Mouse (Mus musculus) neural tube, embryonic 11.5 days (tissue): Measurements from ENCODE around the gene Scrn1. TPM values are rescaled to one million over a fixed set of nuclear protein-coding genes. Genes with fewer than 3 reads are reported as not detected.

Experiments
- ATAC-seq: fragments of 200-750 bp; cut with Nextera tagmentation; 2 replicates; pipeline ENCODE4 v1.8.0; 2017; ENCODE audit warnings: moderate number of reproducible peaks, mild to moderate bottlenecking, moderate TSS enrichment, moderate library complexity; ENCODE audit not compliant: insufficient read depth, low FRiP score, low TSS enrichment
- DNase-seq: peaks from one replicate; pipeline ENCODE4 v3.0.0-alpha.2; 2015; ENCODE audit warnings: low spot score
- H3K27ac ChIP-seq: fragments of 300-500 bp; sonication (generic); 2 replicates; pipeline ENCODE4 v1.5.1; 2014; ENCODE audit warnings: low read depth, mild to moderate bottlenecking, low read length
- H3K27me3 ChIP-seq: fragments of 300-500 bp; sonication (generic); 2 replicates; pipeline ENCODE4 v1.6.1; 2014; ENCODE audit warnings: mild to moderate bottlenecking, low read length, mixed read lengths; ENCODE audit not compliant: control insufficient read depth, insufficient read depth
- H3K36me3 ChIP-seq: fragments of 300-500 bp; sonication (generic); 2 replicates; pipeline ENCODE4 v1.6.1; 2014; ENCODE audit warnings: mild to moderate bottlenecking, low read length, moderate library complexity, mixed read lengths; ENCODE audit not compliant: control insufficient read depth, insufficient read depth
- H3K4me1 ChIP-seq: fragments of 300-500 bp; sonication (generic); 2 replicates; pipeline ENCODE4 v1.6.1; 2014; ENCODE audit warnings: low read length, mixed read lengths; ENCODE audit not compliant: control insufficient read depth, insufficient read depth
- H3K4me2 ChIP-seq: fragments of 300-500 bp; sonication (generic); 2 replicates; pipeline ENCODE4 v1.6.1; 2014; ENCODE audit warnings: low read depth, mild to moderate bottlenecking, moderate library complexity
- H3K4me3 ChIP-seq: fragments of 300-500 bp; sonication (generic); 2 replicates; pipeline ENCODE4 v1.5.1; 2014; ENCODE audit warnings: low read depth, low read length
- H3K9ac ChIP-seq: fragments of 300-500 bp; sonication (generic); 2 replicates; pipeline ENCODE4 v1.6.1; 2014; ENCODE audit warnings: mild to moderate bottlenecking, low read length
- H3K9me3 ChIP-seq: fragments of 300-500 bp; sonication (generic); 2 replicates; pipeline ENCODE4 v1.6.1; 2016; ENCODE audit warnings: low read length; ENCODE audit not compliant: control insufficient read depth
- WGBS: fragments of 180-500 bp; shearing (Covaris S2); extraction: QIAGEN DNeasy Blood & Tissue Kit; methylation state at CpG from one replicate; pipeline ENCODE4 v1.1.7; 2014; 5-methylcytosine and 5-hydroxymethylcytosine counted together
- polyA plus RNA-seq: library from polyadenylated mRNA; unstranded; fragments of >200 nt; fragmentation: Nextera tagmentation; extraction: Ambion mirVana; gene quantifications from 2 replicates; pipeline ENCODE4 v1.2.1, GENCODE M21; 2014

Gene Scrn1
- polyA plus RNA-seq, 1 experiment from 2014 or later = 66.7 TPM

DNA sequence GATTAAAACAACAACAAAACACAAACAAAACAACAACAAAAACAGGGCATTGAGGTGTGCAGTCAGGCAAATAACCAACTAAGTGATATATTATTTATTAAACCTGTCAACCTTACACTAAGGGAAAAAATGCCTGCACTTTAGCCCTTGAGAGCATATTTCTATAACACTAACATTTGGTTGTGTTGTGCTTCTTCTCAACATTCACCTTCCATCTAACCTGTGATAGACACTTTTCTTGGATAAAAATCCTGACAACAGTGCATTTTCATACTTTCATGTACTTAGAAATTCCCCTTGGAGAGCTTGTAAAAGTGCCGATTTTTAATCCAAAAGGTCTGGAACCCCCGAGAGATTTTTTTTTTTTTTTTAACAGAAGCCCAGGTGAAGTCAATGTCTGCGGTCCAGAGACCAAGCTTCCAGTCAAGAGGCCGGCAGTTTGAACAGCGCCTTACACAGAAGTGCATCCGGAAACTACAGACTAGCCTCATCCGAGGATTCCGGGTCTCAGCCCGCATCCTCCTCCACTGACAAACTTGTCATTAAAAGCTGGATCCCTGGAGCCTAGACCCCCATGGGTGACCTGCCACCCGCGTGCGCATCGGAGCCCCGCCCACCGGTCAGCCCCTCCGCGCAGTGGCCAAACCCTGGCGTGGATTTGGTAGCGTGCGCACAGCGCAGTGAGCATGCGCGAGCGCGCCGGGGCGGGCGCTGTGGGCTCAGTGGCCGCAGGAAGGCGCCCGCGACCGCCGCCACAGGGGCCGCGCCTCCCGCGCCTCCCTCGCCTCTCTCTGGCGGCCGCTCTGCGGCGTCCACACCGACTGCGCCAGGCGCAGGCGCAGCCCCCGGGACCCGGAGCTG is 28.4 kb upstream of the Scrn1 start, which contains the start of gene Plekha8:
Gene Plekha8 (plus strand): TSS at position 643 of the 861 bp plus-strand sequence.
- DNase-seq (peak; percentile 96), ATAC-seq (peak; percentile 89)
- H3K4me1 ChIP-seq = peaks cover 2% of the 10 kb centered on the region
- H3K4me2 ChIP-seq = peak within 1 kb of the TSS; percentile 83
- peak within 1 kb of the TSS; percentile 88 for H3K9ac ChIP-seq
- H3K9me3 ChIP-seq = no peaks in the 10 kb centered on the region
- under 1% methylated on average over 46 of the region's 49 CpGs for WGBS
- H3K4me3 ChIP-seq = peak within 1 kb of the TSS; percentile 82
- H3K27ac ChIP-seq = peak within 1 kb of the TSS; percentile 60; the same call in 1 of the 2 replicates
- H3K36me3 ChIP-seq = no peaks in the 10 kb centered on the region
- H3K27me3 ChIP-seq = no peaks in the 10 kb centered on the region

DNA sequence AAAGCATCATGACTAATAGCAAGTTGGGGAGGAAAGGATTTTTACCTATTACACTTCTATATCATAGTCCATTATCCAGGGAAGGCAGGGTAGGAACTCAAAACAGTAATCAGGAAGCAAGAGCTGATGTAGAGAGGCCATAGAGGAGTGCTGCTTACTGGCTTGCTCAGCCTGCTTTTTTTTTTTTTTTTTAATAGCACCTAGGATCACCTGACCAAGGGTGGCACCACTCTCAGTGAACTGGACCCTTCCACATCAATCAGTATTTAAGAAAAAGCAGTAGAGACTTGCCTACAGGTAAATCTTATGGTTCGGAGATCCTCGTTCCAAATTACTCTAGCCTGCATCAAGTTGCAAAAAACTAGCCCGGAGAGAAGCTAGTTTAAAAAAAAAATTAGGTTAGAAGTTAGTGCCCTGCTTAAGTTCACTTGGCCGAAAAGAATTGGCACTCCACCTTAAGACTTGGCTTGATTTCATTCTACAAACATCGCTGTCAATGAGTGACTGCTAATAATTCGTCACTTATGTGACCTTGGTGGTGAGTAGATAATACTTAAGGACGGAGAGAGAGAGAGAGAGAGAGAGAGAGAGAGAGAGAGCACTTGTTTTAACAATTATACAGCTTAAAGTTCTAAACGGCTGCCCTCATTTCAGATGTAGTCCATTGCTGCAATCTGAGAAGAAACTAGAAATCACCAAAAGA is 27.6 kb upstream of the Scrn1 start:
- Histone ChIP-seq H3K27me3 (no peaks in the 10 kb centered on the region), H3K9me3 (no peaks in the 10 kb centered on the region), H3K36me3 (no peaks in the 10 kb centered on the region), H3K4me3 (peak overlapping the region; percentile 51), H3K27ac (no peak overlapping the region), H3K4me2 (peak overlapping the region; percentile 71), H3K4me1 (peaks cover 2% of the 10 kb centered on the region), H3K9ac (no peak overlapping the region; the same call in 1 of the 2 replicates)
- no peak for ATAC-seq
- no peak for DNase-seq
- WGBS = 63% methylated on average over 8 of the region's 8 CpGs

DNA sequence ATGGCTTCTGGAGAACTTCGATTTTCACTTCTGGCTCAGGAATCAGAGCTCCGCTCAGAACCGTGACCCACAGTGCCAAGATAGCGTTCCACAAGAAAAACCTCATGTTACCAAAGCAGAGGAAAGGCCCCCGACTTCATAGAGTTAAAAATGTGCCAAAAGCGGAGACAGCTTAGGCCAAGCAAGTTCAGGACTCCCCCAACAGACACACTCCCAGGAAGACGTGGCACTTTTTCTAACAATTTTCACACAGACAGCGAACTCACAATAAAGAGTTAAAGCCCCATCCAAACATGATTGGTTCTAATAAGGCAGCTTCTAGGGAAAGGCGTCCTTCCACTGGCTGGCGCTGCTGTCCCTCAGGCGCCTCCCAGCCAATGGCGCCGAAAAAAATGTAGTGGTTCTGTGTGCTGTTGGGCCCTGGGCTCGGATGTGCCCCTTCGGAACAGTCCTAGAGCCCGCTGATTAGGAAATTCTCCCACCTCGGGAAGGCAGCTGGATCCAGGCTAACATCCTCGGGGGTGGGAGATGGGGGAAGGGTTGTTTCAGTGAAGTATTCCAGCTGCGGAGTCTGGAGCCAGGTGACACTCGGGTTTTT is 26.7 kb upstream of the Scrn1 start:
- ATAC-seq (peak; percentile 71), DNase-seq (peak; percentile 87)
- under 1% methylated on average over 20 of the region's 20 CpGs for WGBS
- Histone ChIP-seq H3K27ac (no peak overlapping the region), H3K9me3 (no peaks in the 10 kb centered on the region), H3K27me3 (no peaks in the 10 kb centered on the region), H3K4me1 (peaks cover 2% of the 10 kb centered on the region), H3K36me3 (no peaks in the 10 kb centered on the region), H3K4me3 (peak overlapping the region; percentile 51), H3K4me2 (peak overlapping the region; percentile 71), H3K9ac (peak overlapping the region; percentile 58)

DNA sequence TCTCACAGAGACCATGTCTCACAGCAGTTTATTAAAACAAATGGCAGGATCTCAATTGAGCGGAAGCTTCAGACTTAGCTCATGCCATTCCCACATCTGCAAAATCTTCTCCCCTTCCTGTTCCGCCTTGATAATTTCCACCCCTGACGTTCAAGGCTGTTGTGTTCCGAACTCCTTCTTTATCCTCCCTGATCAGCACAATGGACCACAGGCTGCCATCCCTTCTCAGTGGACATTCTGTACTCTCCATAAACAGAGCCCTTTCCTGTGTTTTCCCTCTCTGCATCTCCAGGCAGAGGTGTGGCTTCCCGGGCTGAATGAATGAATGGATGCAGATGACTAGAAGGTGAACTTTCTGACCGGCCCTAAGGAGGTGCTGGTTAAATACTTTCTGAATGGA is 25.5 kb upstream of the Scrn1 start:
- WGBS = 54% methylated on average over 6 of the region's 6 CpGs
- Histone ChIP-seq H3K4me1 (peaks cover 2% of the 10 kb centered on the region), H3K27ac (no peak overlapping the region), H3K4me2 (peak overlapping the region; percentile 33), H3K9ac (no peak overlapping the region), H3K27me3 (no peaks in the 10 kb centered on the region), H3K36me3 (no peaks in the 10 kb centered on the region), H3K4me3 (0 out of 2 replicates have a peak overlapping the region, but pooled peaks have one; percentile 6), H3K9me3 (no peaks in the 10 kb centered on the region)
- no peak for DNase-seq
- no peak for ATAC-seq

DNA sequence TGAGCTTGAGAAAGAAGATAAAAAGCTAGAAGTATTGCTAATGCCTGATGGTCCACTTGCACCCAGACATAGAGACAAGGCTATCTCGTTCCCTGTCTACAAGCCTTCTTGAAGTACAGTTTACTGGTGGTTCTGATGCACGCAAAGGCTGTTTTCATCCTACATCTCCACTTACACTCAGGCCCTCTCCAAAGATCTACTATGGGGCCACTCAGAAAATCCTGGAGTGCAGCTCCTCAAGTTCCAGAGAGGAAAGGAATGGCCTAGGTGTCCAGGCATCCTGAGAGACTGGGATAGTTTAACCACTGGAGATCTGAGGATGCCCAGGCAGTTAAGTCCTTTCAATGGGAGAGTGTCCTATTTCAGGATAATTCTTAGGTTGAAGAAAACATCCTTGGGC is 24.4 kb upstream of the Scrn1 start:
- no peak overlapping the region for H3K9ac ChIP-seq
- H3K4me1 ChIP-seq = peaks cover 2% of the 10 kb centered on the region
- DNase-seq (no peak), ATAC-seq (no peak)
- no peak overlapping the region for H3K4me2 ChIP-seq
- no peaks in the 10 kb centered on the region for H3K27me3 ChIP-seq
- 88% methylated on average over 2 of the region's 2 CpGs for WGBS
- H3K9me3 ChIP-seq = no peaks in the 10 kb centered on the region
- no peaks in the 10 kb centered on the region for H3K36me3 ChIP-seq
- H3K27ac ChIP-seq = no peak overlapping the region
- no peak overlapping the region for H3K4me3 ChIP-seq

DNA sequence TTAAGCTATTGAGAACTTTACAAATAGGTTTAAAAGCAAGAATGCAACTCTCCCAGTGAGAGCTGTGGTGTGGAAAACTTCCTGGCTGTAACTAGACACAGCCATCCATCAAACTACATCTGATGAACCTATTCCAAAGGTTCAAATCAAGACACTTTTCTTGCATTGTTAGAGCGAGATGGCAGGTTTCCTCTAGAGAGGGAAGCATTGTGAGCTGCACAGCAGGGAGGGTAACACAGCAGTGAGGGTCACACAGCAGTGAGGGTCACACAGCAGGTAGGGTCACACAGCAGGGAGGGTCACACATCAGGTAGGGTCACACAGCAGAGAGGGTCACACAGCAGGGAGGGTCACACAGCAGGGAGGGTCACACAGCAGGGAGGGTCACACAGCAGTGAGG is 21.9 kb upstream of the Scrn1 start:
- Histone ChIP-seq H3K4me3 (no peak overlapping the region), H3K9me3 (no peaks in the 10 kb centered on the region), H3K27me3 (no peaks in the 10 kb centered on the region), H3K4me2 (no peak overlapping the region), H3K4me1 (peaks cover 2% of the 10 kb centered on the region; the same call in 1 of the 2 replicates), H3K27ac (no peak overlapping the region), H3K36me3 (no peaks in the 10 kb centered on the region), H3K9ac (no peak overlapping the region)
- WGBS = 24% methylated on average over 1 of the region's 1 CpGs
- DNase-seq (no peak), ATAC-seq (no peak)

DNA sequence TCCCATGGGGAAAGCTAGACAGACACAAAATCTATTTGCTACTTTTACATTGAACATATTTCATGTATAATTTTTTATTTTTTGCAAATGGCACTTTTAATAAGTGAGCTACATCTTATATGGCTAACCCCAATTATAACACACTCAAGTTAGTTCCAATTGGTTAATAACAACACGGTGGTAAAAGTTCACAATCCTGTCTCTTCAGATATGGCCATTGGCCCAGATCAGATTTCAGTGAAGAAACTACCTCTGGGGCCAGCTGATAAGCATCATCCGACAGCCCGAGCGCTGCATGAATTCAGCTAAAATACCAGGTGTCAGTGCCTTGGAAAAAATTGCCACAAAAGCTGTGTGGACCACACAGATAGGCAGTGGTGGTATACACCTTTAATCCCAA is 21.4 kb upstream of the Scrn1 start:
- H3K9me3 ChIP-seq = no peaks in the 10 kb centered on the region
- ATAC-seq = no peak

DNA sequence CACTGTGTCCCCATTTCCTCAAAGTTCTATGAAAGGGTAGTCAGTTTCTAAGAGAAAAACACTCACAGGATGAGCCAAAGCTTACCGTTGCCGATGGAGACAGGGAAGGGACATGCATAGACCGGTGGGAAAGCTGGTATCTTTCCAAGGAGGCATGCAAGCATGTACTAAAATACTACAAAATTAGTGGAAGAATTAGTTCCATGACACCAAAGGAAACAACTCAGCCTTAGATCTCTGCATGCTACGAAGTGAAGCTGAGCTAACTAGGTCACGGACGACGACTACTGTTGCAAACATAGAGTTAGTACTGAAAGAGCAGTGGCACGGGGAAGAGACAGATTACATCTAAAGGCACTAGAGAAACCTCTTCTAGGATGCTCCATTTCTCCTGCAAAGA is 20.6 kb upstream of the Scrn1 start:
- Histone ChIP-seq H3K27me3 (no peaks in the 10 kb centered on the region), H3K4me2 (no peak overlapping the region), H3K9me3 (no peaks in the 10 kb centered on the region), H3K9ac (no peak overlapping the region), H3K4me1 (peaks cover 2% of the 10 kb centered on the region; the same call in 1 of the 2 replicates), H3K4me3 (no peak overlapping the region), H3K27ac (no peak overlapping the region), H3K36me3 (no peaks in the 10 kb centered on the region)
- ATAC-seq = no peak
- 88% methylated on average over 8 of the region's 8 CpGs for WGBS
- no peak for DNase-seq

More for the DNA sequence above, 21.4 kb upstream of the Scrn1 start:
- no peak for DNase-seq
- Histone ChIP-seq H3K9ac (no peak overlapping the region), H3K27me3 (no peaks in the 10 kb centered on the region), H3K4me1 (peaks cover 2% of the 10 kb centered on the region; the same call in 1 of the 2 replicates), H3K36me3 (no peaks in the 10 kb centered on the region), H3K4me2 (no peak overlapping the region), H3K27ac (no peak overlapping the region), H3K4me3 (no peak overlapping the region)
- 88% methylated on average over 4 of the region's 4 CpGs for WGBS
